Mouse (Mus musculus) cerebellum, postnatal 14 days (tissue): ENCODE measurements around the gene Plekhj1.

ENCODE experiments used
- DNase-seq, 2 experiments: peaks; one replicate each; pipeline ENCODE4 v3.0.0; 2021; ENCODE audit warnings: mixed read lengths in 2 of 2

Gene Plekhj1

GRCm38 (mm10) chr10:80747410-80747809, 51.0 kb downstream of the Plekhj1 start:
- peak; percentile 91 to 92 for DNase-seq
